Mouse (Mus musculus): Measurements from ENCODE around the gene Lats1.

The Lats1 gene

DNA sequence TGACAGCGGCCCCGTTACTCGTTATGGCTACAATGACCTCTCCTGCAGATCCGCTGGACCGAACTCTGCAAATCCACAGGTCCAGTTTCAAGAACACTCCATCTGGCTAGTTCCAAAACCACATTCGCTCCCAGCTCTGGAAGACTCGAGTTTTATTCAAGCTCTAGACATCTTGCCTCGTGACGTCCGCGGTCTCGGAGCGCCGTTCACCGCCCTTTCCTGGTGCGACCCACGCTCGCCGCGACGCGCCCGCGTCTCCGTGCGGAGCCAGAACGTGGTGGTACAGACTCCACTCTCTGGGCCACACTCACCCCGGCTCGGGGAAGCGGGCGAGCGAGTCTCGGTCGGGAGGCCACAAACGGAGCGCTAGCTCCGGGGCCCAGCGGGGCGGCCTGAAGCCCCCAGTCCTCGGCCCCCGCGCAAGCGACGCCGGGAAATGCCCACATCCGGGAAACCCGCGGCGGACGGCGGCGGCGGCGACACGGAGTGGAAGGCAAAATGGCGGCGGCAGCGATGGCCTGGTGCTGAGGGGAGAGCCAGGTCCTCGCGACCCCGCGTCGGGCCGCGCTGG is at the start of gene Lats1, which contains the start of gene Pcmt1:
Gene Lats1 (plus strand): TSS at position 484 of the 571 bp plus-strand sequence.
Gene Pcmt1 (minus strand): TSS at position 406 of the 571 bp plus-strand sequence.
- peak; percentile 87 to 89 for DNase-seq (ENCODE audit: low spot score in 2 of 2)

DNA sequence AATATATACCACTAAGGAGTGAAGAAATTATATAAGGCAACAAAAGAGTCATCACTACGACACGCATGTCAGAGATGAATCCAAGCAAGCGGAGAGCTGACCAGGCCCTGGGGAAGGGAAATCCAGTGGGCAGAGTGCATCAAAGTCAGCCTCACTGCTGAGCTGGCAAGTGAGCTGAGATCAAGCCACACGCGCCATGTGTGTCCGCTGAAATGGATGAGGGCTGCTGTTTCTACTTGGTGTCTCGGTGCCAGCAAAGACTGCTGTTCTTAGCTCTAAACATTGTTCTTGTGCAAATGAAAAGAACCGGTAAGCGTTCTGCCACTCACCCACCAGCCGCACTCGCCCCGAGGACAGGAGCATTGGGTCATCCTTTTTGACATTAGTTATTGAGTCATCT is 40.6 kb upstream of the Lats1 start:
- DNase-seq (ENCODE audit: low spot score in 2 of 2), result no peak

GRCm38 (mm10) chr10:7645911-7646310 is 35.1 kb upstream of the Lats1 start:
- DNase-seq (ENCODE audit: low spot score in 2 of 2), result no peak

GRCm38 (mm10) chr10:7649059-7649458 is 32.0 kb upstream of the Lats1 start:
- no peak for DNase-seq (ENCODE audit: low spot score in 2 of 2)

DNA sequence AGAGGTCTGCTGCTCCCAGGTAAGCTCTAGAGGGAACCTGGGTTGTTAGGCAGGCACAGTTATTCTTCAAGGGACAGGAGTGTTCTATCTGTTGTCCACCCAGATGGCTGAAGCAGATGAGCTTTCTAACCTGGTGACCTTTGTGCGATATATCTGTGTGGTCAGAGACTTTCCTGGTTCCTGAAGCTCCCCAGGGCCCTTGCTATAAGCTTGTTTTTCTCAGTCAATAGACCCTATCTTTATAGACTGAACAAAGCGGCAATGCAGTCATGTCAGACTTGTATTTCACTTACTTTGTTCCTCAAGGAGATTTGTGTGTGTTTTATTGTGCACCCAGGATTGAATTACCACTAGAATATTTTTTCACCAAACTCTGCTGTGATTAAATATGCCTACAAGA is 30.0 kb upstream of the Lats1 start:
- no peak for DNase-seq (ENCODE audit: low spot score in 2 of 2)

- peak in 1 of 2 experiments; percentile 82 for DNase-seq (ENCODE audit: low spot score in 2 of 2)
Observed at GRCm38 (mm10) chr10:7662471-7663141, 18.4 kb upstream of the Lats1 start.

DNA sequence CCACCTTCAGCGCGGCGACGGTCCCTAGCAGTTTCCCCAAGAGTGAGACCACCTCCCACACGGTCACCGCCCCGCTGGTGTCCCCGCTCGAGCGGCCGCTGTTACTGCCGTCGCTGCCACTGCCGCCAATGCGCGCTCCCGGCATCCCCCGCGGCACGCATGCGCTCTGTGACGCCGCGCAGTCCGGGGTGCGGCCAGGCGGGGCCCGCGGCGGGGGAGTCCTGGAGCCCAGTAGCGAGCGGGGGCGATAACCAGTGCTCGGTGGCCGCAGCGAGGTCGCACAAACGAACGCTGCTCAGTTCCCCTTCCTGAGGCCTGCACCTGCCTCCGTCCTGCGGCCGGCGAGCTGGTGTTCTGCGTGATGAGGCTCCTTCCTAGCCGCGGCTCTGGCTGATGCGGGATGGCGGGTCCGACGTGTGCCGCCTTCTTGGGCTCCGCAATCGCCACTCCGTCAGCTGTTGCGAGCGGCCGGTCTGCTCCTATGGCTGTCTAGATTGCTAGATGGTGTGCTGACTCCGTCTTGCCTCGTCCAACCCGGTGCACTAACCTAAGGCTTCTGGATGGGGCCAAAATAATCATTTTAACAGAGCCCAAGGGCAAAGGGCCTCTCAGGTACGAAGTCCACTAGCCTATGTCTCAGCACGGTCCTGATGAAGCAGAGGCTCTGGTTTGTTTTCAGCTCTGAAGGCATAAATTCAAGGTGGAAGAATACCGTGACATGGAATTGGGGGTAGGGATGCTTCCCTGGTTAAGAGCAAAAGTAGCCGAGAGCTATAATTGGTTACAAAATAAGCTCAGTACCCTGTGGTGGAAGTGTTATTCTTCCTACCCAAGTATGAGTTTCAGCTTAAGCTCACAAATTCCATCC is 17.6 kb upstream of the Lats1 start:
- DNase-seq (ENCODE audit: low spot score in 2 of 2), result peak; percentile 95

- DNase-seq (ENCODE audit: low spot score in 2 of 2), result no peak
Observed at GRCm38 (mm10) chr10:7664027-7664526, 16.9 kb upstream of the Lats1 start.

- no peak for DNase-seq (ENCODE audit: low spot score in 2 of 2)
Observed at GRCm38 (mm10) chr10:7664889-7665288, 16.1 kb upstream of the Lats1 start.

- DNase-seq (ENCODE audit: low spot score in 2 of 2), result peak; percentile 81 to 95
Observed at GRCm38 (mm10) chr10:7667342-7667802, 13.6 kb upstream of the Lats1 start, which contains the start of gene Nup43. Nup43 (plus strand) TSS chr10:7667503.

- peak in 1 of 2 experiments; percentile 58 for DNase-seq (ENCODE audit: low spot score in 2 of 2)
Observed at GRCm38 (mm10) chr10:7673673-7674072, 7.3 kb upstream of the Lats1 start.

DNA sequence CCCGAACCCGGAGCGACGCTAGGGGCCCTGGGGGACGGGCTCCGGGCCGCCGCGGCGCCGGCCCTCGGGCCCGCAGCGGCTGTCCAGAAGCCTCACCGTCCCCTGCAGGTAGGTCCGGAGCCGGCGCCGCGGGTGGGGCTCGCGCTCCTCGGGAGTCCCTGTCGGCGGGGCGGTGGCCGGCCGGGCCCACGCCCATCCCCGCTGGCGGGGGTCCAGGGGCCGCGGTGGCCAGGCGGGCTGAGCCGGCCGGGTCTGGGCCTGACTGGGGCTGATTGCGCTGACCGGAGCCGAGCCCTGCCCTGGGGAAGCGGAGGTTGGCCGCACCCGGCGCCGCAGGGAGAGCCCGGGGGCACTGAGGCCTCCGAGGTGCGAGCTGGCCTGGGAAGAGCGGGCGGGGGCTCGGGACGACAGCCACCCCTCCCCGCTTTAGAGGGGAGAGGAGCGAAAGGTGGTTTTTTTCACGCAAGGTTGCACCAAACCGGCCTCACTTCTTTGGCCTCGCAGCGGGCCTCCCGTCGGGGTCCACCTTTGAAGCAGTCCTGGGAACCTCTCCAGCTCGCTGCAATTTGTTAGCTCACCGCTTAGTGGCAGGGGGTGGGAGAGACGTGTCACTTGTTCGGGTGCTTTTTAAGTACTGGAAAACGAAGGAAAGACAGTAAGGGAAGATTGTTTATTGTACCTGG is 470 bp downstream of the Lats1 start:
- DNase-seq (ENCODE audit: low spot score in 2 of 2), result peak; percentile 72 to 77

DNA sequence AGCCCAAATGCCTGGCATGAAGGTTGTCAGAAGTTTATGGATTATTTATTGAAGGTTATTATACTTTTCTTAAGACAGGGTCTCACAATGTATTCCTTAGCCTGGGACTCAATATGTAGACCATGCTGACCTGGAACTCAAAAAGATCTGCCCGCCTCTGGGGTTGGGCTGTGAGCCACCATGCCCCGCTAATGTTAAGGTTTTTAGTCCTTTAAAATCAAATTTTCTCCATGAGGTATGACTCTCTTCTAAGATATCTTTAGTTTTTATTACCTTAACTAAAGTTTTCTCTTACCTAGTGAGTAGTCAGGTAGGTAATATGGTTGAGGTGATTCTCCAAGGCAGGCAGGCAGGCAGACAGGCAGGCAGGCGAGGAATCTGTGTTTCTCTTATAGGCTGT is 1.2 kb downstream of the Lats1 start:
- DNase-seq (ENCODE audit: low spot score in 2 of 2), result no peak

- no peak for DNase-seq (ENCODE audit: low spot score in 2 of 2)
Observed at GRCm38 (mm10) chr10:7686902-7687301, 5.9 kb downstream of the Lats1 start.

DNA sequence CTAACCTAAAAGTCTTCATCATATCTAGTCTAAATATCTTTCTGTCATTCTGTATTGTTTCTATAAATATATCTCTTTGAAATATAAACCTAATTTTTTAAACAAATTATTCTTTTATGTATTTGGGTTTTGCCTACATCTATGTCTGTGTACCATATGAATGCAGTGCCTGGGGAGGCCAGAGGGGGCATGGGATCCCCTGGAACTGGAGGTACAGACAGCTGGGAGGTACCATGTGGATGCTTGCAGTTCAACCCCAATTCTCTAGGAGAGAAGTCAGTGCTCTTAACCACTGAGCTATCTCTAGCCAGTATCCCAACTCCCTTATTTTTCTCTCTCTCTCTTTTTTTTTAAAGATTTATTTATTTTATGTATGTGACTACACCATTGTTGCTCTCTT is 14.3 kb downstream of the Lats1 start:
- peak in 1 of 2 experiments; percentile 46 for DNase-seq (ENCODE audit: low spot score in 2 of 2)

DNA sequence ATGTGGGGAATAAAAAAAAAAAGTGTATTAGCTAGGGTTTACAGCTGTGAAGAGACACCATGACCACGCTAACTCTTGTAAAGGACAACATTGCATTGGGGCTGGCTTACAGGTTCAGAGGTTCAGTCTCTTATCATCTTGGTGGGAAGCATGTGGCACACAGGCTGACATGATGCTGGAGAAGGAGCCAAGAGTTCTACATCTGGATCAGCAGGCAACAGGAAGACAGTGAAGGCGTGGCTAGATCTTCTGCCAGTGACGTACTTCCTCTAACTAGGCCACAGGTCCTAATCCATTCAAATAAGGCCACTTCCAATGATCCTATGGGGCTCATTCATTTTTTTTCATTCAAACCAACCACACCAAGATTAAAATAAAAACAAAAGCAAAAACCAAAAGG is 19.1 kb downstream of the Lats1 start:
- DNase-seq (ENCODE audit: low spot score in 2 of 2), result no peak

DNA sequence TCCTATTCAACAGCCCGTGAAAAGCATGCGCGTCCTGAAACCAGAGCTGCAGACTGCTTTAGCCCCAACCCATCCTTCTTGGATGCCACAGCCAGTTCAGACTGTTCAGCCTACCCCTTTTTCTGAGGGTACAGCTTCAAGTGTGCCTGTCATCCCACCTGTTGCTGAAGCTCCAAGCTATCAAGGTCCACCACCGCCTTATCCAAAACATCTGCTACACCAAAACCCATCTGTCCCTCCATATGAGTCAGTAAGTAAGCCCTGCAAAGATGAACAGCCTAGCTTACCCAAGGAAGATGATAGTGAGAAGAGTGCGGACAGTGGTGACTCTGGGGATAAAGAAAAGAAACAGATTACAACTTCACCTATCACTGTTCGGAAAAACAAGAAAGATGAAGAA is 21.6 kb downstream of the Lats1 start:
- no peak for DNase-seq (ENCODE audit: low spot score in 2 of 2)

DNA sequence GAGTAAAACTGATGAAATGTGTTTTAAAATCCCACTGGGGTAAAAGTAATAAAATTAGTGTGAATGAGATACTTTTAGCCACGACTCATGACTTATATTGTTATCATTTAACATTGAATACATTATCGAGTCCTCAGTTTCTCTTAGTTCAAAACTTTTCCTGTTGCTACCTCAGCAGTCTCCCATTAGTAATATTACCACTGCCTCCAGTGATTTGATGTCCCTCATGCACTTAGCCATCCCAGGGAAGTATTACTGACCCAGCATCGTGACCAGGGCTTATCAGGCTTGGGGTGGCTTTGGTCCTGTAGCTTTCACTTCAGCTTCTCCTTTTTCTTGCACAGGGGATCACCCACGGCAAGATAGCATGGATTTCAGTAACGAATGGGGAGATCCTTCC is 29.1 kb downstream of the Lats1 start:
- no peak for DNase-seq (ENCODE audit: low spot score in 2 of 2)

DNA sequence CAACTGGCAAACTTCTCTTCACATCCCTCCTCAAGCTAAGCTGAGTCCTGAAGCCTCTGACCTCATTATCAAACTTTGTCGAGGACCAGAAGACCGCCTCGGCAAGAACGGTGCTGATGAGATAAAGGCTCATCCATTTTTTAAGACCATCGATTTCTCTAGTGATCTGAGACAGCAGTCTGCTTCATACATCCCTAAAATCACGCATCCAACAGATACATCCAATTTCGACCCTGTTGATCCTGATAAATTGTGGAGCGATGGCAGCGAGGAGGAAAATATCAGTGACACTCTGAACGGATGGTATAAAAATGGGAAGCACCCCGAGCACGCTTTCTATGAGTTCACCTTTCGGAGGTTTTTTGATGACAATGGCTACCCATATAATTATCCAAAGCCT is 31.5 kb downstream of the Lats1 start:
- DNase-seq (ENCODE audit: low spot score in 2 of 2), result no peak

- DNase-seq (ENCODE audit: low spot score in 2 of 2), result no peak
Observed at GRCm38 (mm10) chr10:7715056-7715455, 34.0 kb downstream of the Lats1 start.

DNA sequence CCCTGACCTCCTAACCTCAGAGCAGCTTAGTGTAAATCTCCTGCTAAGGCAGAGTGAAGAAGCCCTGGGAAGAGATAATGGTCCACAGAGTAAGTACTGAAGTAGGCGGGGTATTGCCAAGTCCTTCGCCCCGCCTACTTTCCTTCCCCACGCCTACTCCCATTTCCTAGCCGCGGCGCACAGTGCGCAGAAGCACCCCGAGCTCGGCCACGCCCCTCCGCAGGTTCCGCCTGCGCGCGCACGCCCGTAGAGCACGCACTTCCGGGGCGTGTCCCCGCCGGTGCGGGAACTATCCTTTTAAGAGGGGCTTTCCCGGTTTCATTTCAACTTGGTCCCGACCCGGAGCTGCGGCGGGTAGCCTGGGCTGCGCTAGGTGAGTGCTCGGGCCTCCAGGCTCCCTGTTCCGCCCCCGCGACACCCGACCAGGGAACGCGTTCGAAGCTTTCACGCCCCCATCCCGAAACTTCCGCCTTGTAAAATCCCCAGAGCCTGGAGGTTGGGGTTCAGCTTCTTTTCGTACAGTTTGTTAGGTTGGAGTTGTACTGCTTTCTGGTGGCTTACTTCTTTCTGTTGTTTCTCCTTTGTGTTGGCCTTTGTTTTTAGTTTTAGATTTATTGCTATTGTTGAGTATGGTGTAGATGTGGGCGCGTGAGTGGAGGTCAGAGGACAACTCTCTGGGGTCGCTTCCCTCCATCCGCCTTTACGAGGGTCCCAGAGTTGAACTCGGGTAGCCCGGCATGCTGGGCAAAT is 44.9 kb downstream of the Lats1 start, which contains the start of gene Katna1:
Gene Katna1 (plus strand): TSS at position 250 of the 750 bp plus-strand sequence.
- DNase-seq (ENCODE audit: low spot score in 2 of 2), result peak; percentile 90 to 97
